Mouse (Mus musculus): Measurements from ENCODE around the gene Ambra1. TPM values are rescaled to one million over a fixed set of nuclear protein-coding genes. Genes with fewer than 3 reads are reported as not detected.
A peak's percentile ranks its signal among the peaks of the same experiment; 100 is the strongest.

The Ambra1 gene
- total RNA-seq, 2 experiments from 2014 or later, result 49.7 to 50.4 TPM

- peak overlapping the region; percentile 85 for H3K27ac ChIP-seq
These were observed 192.0 kb downstream of the Ambra1 start for GRCm38 (mm10) chr2:91921790-91922570.

GRCm38 (mm10) chr2:91922586-91923414 lies 192.9 kb downstream of the Ambra1 start:
- DNase-seq (ENCODE audit: low spot score in 2 of 2), result no peak
- peak overlapping the region; percentile 85 for H3K27ac ChIP-seq
- H3K4me3 ChIP-seq, result peak overlapping the region; percentile 69
- TF ChIP-seq CTCF (conservative IDR thresholded peaks at IDR 0.05), result no peak

More at GRCm38 (mm10) chr2:91921790-91922570, 192.0 kb downstream of the Ambra1 start:
- peak; percentile 74 to 76 for DNase-seq (ENCODE audit: low spot score in 2 of 2)
- TF ChIP-seq CTCF (conservative IDR thresholded peaks at IDR 0.05), result peak; percentile 79
- peak overlapping the region; percentile 69 for H3K4me3 ChIP-seq

GRCm38 (mm10) chr2:91923415-91924337 lies 193.7 kb downstream of the Ambra1 start:
- peak; percentile 78 for TF ChIP-seq CTCF (conservative IDR thresholded peaks at IDR 0.05)
- peak overlapping the region; percentile 69 for H3K4me3 ChIP-seq
- peak overlapping the region; percentile 85 for H3K27ac ChIP-seq
- DNase-seq (ENCODE audit: low spot score in 2 of 2), result peak in 1 of 2 experiments; percentile 76

- no peak for DNase-seq (ENCODE audit: low spot score in 2 of 2)
- no peak for TF ChIP-seq CTCF (conservative IDR thresholded peaks at IDR 0.05)
- no peak overlapping the region; the same call in 1 of the 2 replicates for H3K4me3 ChIP-seq
These were observed 194.8 kb downstream of the Ambra1 start for GRCm38 (mm10) chr2:91924726-91925125.

GRCm38 (mm10) chr2:91925442-91925841 lies 195.5 kb downstream of the Ambra1 start:
- TF ChIP-seq CTCF (conservative IDR thresholded peaks at IDR 0.05), result no peak
- peak overlapping the region; percentile 64 for H3K27ac ChIP-seq
- H3K4me3 ChIP-seq, result no peak overlapping the region; the same call in 1 of the 2 replicates
- DNase-seq (ENCODE audit: low spot score in 2 of 2), result no peak

More at GRCm38 (mm10) chr2:91924726-91925125, 194.8 kb downstream of the Ambra1 start:
- peak overlapping the region; percentile 64; the same call in 1 of the 2 replicates for H3K27ac ChIP-seq

GRCm38 (mm10) chr2:91926949-91927348 lies 197.0 kb downstream of the Ambra1 start, which contains the start of gene Chrm4:
Gene Chrm4 (plus strand): TSS chr2:91927249.
- peak within 1 kb of the TSS; percentile 23; the same call in 1 of the 2 replicates for H3K4me3 ChIP-seq
- peak within 1 kb of the TSS; percentile 43; the same call in 1 of the 2 replicates for H3K27ac ChIP-seq
- no peak for DNase-seq (ENCODE audit: low spot score in 2 of 2)
- no peak for TF ChIP-seq CTCF (conservative IDR thresholded peaks at IDR 0.05)

- TF ChIP-seq CTCF (conservative IDR thresholded peaks at IDR 0.05), result peak; percentile 88
- peak; percentile 77 to 87 for DNase-seq (ENCODE audit: low spot score in 2 of 2)
- Histone ChIP-seq H3K27ac (peak overlapping the region; percentile 43; the same call in 1 of the 2 replicates), H3K4me3 (peak overlapping the region; percentile 23; the same call in 1 of the 2 replicates)
These were observed 198.0 kb downstream of the Ambra1 start for GRCm38 (mm10) chr2:91927826-91928533.

- H3K4me3 ChIP-seq, result peak overlapping the region; percentile 23; the same call in 1 of the 2 replicates
- DNase-seq (ENCODE audit: low spot score in 2 of 2), result no peak
- TF ChIP-seq CTCF (conservative IDR thresholded peaks at IDR 0.05), result no peak
- peak overlapping the region; percentile 43; the same call in 1 of the 2 replicates for H3K27ac ChIP-seq
These were observed 198.8 kb downstream of the Ambra1 start for GRCm38 (mm10) chr2:91928534-91929350.

- TF ChIP-seq CTCF (conservative IDR thresholded peaks at IDR 0.05), result no peak
- H3K27ac ChIP-seq, result no peak overlapping the region
- H3K4me3 ChIP-seq, result no peak overlapping the region
- no peak for DNase-seq (ENCODE audit: low spot score in 2 of 2)
These were observed 199.5 kb downstream of the Ambra1 start for GRCm38 (mm10) chr2:91929455-91929854.

GRCm38 (mm10) chr2:91929936-91930335 lies 200.0 kb downstream of the Ambra1 start:
- peak; percentile 79 for TF ChIP-seq CTCF (conservative IDR thresholded peaks at IDR 0.05)
- no peak overlapping the region for H3K27ac ChIP-seq
- H3K4me3 ChIP-seq, result no peak overlapping the region
- peak in 1 of 2 experiments; percentile 74 for DNase-seq (ENCODE audit: low spot score in 2 of 2)

Data from layer of hippocampus, adult 2 months (tissue).